Mouse (Mus musculus) cerebellum, adult (tissue): ENCODE measurements around the gene Trak2.
"Not testable (repeated sequence)": the region's sequence is repeated elsewhere in the genome, so short reads cannot be mapped to it uniquely, and the experiment has no call there.

Experiments used
- ATAC-seq: cut with Nextera tagmentation; 2 replicates; pipeline ENCODE4 v1.9.2; 2017; ENCODE audit warnings: mild to moderate bottlenecking, moderate library complexity, mixed read lengths; ENCODE audit not compliant: insufficient number of reproducible peaks, low FRiP score, low TSS enrichment

Gene Trak2

GRCm38 (mm10) chr1:58891481-58892170 is 81.6 kb downstream of the Trak2 start:
- ATAC-seq: not testable (repeated sequence)

DNA sequence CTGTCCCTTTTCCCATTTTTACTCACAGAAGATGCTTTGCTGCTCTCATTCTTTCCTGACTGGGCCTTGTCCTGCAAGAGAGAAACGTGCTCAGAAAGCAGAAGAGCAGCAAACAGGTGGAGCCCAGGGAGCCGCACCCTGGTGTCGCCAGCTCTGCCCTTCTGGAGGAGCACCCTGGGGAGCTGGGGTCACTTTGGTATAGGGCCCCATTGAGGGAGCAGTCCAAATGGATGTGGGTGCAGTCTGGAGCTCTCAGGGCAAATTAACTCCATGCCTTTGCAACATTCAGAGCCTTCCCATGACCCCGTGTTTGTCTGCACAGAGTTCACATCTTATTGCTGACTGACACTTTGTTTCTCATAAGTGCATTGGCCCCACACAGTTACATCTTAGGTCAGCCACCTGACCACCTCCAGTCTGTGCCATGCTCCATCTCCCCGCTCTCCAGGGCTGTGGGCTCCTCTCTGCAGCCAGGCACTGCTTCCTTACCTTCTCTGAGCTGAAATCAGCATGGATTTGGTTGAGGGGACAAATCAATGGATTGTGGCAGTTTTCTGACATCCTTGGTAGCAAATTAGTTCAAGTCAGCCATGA is 82.4 kb downstream of the Trak2 start:
- ATAC-seq: not testable (repeated sequence)

DNA sequence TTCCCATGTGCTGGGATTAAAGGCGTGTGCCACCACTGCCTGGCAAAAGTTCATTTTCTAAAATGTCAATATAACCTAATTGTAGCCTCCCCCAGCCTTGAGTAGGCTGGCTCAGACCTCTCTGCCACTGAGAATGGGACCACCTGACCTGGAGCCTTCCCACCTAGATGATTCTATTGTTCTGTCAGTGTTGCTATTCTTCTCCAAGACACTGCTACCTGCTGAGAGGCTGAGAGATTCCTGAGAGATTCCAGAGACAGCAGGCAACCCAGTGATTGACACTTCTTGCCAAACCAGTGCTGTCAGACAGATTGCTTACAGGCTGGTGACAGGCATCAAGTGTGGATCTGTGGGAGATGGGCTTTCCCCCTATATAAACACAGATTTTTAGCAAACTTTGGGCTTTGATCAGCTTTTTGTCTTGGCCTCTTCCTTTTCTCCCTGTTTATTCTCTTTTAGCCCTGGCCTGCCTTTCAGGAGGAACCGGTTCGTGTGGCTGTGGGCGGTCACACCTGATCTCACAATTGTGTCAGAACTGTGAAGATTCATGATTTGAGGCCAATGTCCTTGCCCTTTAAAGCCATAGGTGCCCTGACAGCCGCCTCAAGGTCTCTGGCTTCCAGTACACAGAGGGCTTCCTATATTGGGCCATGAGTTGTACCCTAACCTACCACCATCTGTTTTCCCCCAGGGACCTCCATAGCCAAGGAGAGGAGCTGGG is 83.2 kb downstream of the Trak2 start:
- ATAC-seq: no peak

GRCm38 (mm10) chr1:58885646-58886045 is 87.6 kb downstream of the Trak2 start:
- ATAC-seq: no peak

GRCm38 (mm10) chr1:58883279-58883678 is 90.0 kb downstream of the Trak2 start:
- not testable (repeated sequence) for ATAC-seq

GRCm38 (mm10) chr1:58879291-58879690 is 93.9 kb downstream of the Trak2 start:
- not testable (repeated sequence) for ATAC-seq

GRCm38 (mm10) chr1:58876500-58876899 is 96.7 kb downstream of the Trak2 start:
- not testable (repeated sequence) for ATAC-seq

- ATAC-seq: not testable (repeated sequence)
These were observed 112.6 kb downstream of the Trak2 start for GRCm38 (mm10) chr1:58860586-58860985.

DNA sequence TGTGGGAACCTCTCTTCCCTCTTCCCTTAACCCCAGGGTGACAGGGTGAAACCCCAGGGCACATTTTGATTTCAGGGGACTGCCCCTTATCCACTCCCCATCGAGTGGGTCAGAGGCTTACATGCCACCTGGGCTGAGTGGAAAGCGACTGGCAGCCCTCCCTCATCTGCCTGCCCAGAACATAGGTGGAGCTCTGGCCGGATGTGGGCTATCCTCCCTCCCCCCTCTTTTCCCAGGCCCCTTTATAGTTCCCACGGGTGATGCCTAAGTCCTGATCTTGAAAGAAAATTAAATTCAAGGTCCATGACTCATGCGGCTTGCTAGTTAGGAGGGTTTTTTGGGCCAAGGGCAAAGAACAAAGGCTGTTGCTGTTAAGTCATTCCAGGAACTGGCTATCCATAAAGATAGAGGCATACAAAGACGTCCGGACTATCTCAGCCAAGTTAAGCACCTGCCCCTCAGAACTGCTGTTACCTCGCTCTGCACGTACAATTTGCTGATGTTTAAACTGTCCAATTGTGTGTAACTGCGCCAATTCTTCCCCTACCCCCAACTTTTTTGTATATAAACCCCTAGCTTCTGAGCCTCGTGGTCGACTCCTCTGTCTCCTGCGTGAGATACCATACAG is 113.4 kb downstream of the Trak2 start:
- ATAC-seq: not testable (repeated sequence)

DNA sequence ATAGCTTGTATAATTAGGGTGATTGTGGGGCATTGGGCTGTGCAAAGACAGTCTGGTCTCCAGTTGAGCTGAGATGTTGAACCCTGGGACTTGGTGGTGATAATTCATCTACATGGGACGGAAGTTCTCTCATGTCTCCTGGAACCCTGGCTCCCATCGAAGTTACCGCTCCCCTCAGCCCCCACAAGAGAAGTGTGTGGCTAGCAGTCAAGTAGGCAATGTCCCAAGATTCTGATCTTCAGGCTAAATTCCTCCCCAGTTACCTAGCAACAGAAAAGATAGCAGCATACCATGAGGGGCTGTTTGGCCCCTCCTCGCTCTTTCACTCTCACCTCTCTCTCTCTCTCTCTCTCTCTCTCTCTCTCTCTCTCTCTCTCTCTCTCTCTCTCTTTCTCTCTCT is 114.1 kb downstream of the Trak2 start:
- not testable (repeated sequence) for ATAC-seq

DNA sequence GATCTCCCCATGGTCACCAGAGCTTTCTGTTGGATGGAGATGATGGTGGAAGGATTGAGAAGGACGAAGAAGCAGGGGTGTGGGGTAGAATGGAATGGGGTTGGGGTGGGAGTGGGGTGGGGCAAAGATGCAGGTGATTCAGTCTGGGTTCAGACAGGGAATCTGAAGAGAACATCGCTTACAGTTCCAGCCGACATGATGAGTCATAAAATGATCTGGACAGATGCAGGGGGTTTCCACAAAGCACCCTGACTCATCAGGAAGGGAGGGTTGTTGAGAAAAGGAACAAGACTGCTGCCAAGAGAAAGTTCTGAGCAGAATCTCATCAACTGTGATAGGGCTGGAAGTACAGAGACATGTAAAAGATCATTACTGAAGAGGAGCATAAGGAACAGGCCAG is 116.4 kb downstream of the Trak2 start:
- not testable (repeated sequence) for ATAC-seq
